Mouse (Mus musculus): ENCODE measurements at regions not wholly inside any gene's neighbourhood (a gene's known extent, or its start where the extent isn't known, plus 50 kb on each side); places are given as distances from the start of the nearest gene placed in this dataset.

DNA sequence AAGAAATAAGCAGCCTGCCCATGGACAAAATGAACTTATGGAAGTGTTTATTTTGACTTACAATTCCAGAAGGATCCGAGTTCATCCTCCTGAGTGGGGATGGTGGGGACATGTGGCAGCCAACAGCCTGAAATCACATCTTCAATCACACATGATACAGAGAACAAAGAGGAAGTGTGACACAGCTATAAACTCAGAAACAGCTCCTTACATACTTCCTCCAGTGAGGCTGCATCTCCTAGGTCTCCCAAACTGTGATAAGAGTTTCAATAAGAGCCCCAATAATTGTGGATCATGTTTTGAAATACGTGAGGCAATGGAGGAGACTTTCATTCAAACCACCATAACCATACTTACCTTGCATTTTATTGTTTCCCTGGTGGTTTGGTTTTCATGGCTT is 103.1 kb upstream of the Ccdc54 start:
- TF ChIP-seq POLR2A (IDR thresholded peaks at IDR 0.05; ENCODE audit: control insufficient read depth in 1 of 2, insufficient read depth in 1 of 2, low read depth in 1 of 2, low read length in 2 of 2, poor library complexity in 1 of 2): no peak
- TF ChIP-seq SMC3 (IDR thresholded peaks at IDR 0.05; ENCODE audit: low read depth, low read length): no peak
- TF ChIP-seq ZC3H11A (IDR thresholded peaks at IDR 0.05; ENCODE audit: low read depth, low read length): no peak
- TF ChIP-seq NRF1 (IDR thresholded peaks at IDR 0.05; ENCODE audit: insufficient read depth, low read depth, low read length, poor library complexity, severe bottlenecking): no peak

Measured in MEL (cell line).